Mouse (Mus musculus) megakaryocyte, embryonic 14.5 days (primary cell): Measurements from ENCODE around the gene Pamr1. TPM values are rescaled to one million over a fixed set of nuclear protein-coding genes. Genes with fewer than 3 reads are reported as not detected.

Experiments used
- H3K27me3 ChIP-seq: replicated peaks from 2 replicates; pipeline ENCODE3; 2012; ENCODE audit warnings: inconsistent platforms
- H3K36me3 ChIP-seq: replicated peaks from 2 replicates; pipeline ENCODE3; 2012; ENCODE audit warnings: low read length, inconsistent platforms, mixed read lengths
- H3K4me1 ChIP-seq: 2 replicates; pipeline ENCODE4 v1.6.1; 2012; ENCODE audit warnings: inconsistent platforms
- H3K4me3 ChIP-seq: replicated peaks from 2 replicates; pipeline ENCODE3; 2012; ENCODE audit warnings: moderate library complexity, mild to moderate bottlenecking, inconsistent platforms
- H3K9me3 ChIP-seq: 2 replicates; pipeline ENCODE4 v1.6.1; 2012; ENCODE audit warnings: inconsistent platforms
- FLI1 ChIP-seq: IDR thresholded peaks from 2 replicates; pipeline ENCODE4 v1.6.1; 2012; ENCODE audit warnings: low read length, inconsistent platforms, mixed read lengths
- GATA1 ChIP-seq: IDR thresholded peaks from 3 replicates; pipeline ENCODE4 v1.6.1; 2012; ENCODE audit warnings: mixed read lengths, low read length, inconsistent platforms, borderline replicate concordance
- polyA plus RNA-seq: library from polyadenylated mRNA; stranded (reverse); fragments of >175 nt; gene quantifications from 2 replicates; pipeline ENCODE4 v1.2.3, GENCODE M21; 2012; ENCODE audit warnings: low replicate concordance; ENCODE audit not compliant: insufficient read depth

Pamr1 gene
- polyA plus RNA-seq, 1 experiment: not detected

- H3K4me1 ChIP-seq: no peaks in the 10 kb centered on the region
- no peaks in the 10 kb centered on the region for H3K36me3 ChIP-seq
- no peak overlapping the region for H3K4me3 ChIP-seq
- peaks cover 38% of the 10 kb centered on the region for H3K27me3 ChIP-seq
- no peaks in the 10 kb centered on the region for H3K9me3 ChIP-seq
- TF ChIP-seq GATA1: no peak
- no peak for TF ChIP-seq FLI1
Observed at GRCm38 (mm10) chr2:102543961-102544719, 5.7 kb upstream of the Pamr1 start.

GRCm38 (mm10) chr2:102550910-102551582 is 1.2 kb downstream of the Pamr1 start:
- H3K27me3 ChIP-seq: peaks cover 46% of the 10 kb centered on the region
- TF ChIP-seq GATA1 (no peak), FLI1 (no peak)
- H3K4me1 ChIP-seq: peaks cover 7% of the 10 kb centered on the region; the same call in 1 of the 2 replicates
- H3K9me3 ChIP-seq: peaks cover 5% of the 10 kb centered on the region
- H3K4me3 ChIP-seq: no peak overlapping the region
- no peaks in the 10 kb centered on the region for H3K36me3 ChIP-seq

- no peak for TF ChIP-seq FLI1
- no peak for TF ChIP-seq GATA1
- Histone ChIP-seq H3K9me3 (peaks cover 5% of the 10 kb centered on the region), H3K27me3 (peaks cover 46% of the 10 kb centered on the region), H3K36me3 (no peaks in the 10 kb centered on the region), H3K4me1 (peaks cover 7% of the 10 kb centered on the region; the same call in 1 of the 2 replicates), H3K4me3 (no peak overlapping the region)
Observed at GRCm38 (mm10) chr2:102551594-102551993, 1.8 kb downstream of the Pamr1 start.

GRCm38 (mm10) chr2:102552095-102552537 is 2.3 kb downstream of the Pamr1 start:
- H3K4me1 ChIP-seq: peaks cover 7% of the 10 kb centered on the region; the same call in 1 of the 2 replicates
- no peak overlapping the region for H3K4me3 ChIP-seq
- peaks cover 5% of the 10 kb centered on the region for H3K9me3 ChIP-seq
- TF ChIP-seq FLI1 (no peak), GATA1 (no peak)
- no peaks in the 10 kb centered on the region for H3K36me3 ChIP-seq
- peaks cover 46% of the 10 kb centered on the region for H3K27me3 ChIP-seq

- TF ChIP-seq FLI1 (no peak), GATA1 (no peak)
- peaks cover 15% of the 10 kb centered on the region for H3K27me3 ChIP-seq
- H3K4me1 ChIP-seq: no peaks in the 10 kb centered on the region
- H3K4me3 ChIP-seq: no peak overlapping the region
- no peaks in the 10 kb centered on the region for H3K9me3 ChIP-seq
- H3K36me3 ChIP-seq: no peaks in the 10 kb centered on the region
Observed at GRCm38 (mm10) chr2:102557085-102557484, 7.3 kb downstream of the Pamr1 start.

- no peak for TF ChIP-seq FLI1
- TF ChIP-seq GATA1: no peak
- H3K4me1 ChIP-seq: no peaks in the 10 kb centered on the region
- H3K9me3 ChIP-seq: no peaks in the 10 kb centered on the region
- no peak overlapping the region for H3K4me3 ChIP-seq
- peaks cover 6% of the 10 kb centered on the region for H3K27me3 ChIP-seq
- no peaks in the 10 kb centered on the region for H3K36me3 ChIP-seq
Observed at GRCm38 (mm10) chr2:102558965-102559364, 9.2 kb downstream of the Pamr1 start.

- H3K4me1 ChIP-seq: no peaks in the 10 kb centered on the region
- H3K9me3 ChIP-seq: no peaks in the 10 kb centered on the region
- no peak for TF ChIP-seq GATA1
- TF ChIP-seq FLI1: no peak
Observed at GRCm38 (mm10) chr2:102563848-102564247, 14.0 kb downstream of the Pamr1 start.

GRCm38 (mm10) chr2:102579248-102579647 is 29.4 kb downstream of the Pamr1 start:
- H3K27me3 ChIP-seq: peaks cover 7% of the 10 kb centered on the region
- no peak overlapping the region for H3K4me3 ChIP-seq
- 0 out of 2 replicates have a peak, but pooled peaks cover 3% of the 10 kb centered on the region for H3K4me1 ChIP-seq
- H3K9me3 ChIP-seq: no peaks in the 10 kb centered on the region
- no peaks in the 10 kb centered on the region for H3K36me3 ChIP-seq
- TF ChIP-seq GATA1 (no peak), FLI1 (no peak)

More at GRCm38 (mm10) chr2:102563848-102564247, 14.0 kb downstream of the Pamr1 start:
- peaks cover 6% of the 10 kb centered on the region for H3K27me3 ChIP-seq
- H3K36me3 ChIP-seq: no peaks in the 10 kb centered on the region
- no peak overlapping the region for H3K4me3 ChIP-seq

- Histone ChIP-seq H3K36me3 (no peaks in the 10 kb centered on the region), H3K4me1 (peaks cover 19% of the 10 kb centered on the region), H3K27me3 (peaks cover 8% of the 10 kb centered on the region), H3K9me3 (no peaks in the 10 kb centered on the region), H3K4me3 (no peak overlapping the region)
- no peak for TF ChIP-seq GATA1
- no peak for TF ChIP-seq FLI1
Observed at GRCm38 (mm10) chr2:102589977-102590376, 40.2 kb downstream of the Pamr1 start.

GRCm38 (mm10) chr2:102594535-102594934 is 44.7 kb downstream of the Pamr1 start:
- Histone ChIP-seq H3K9me3 (no peaks in the 10 kb centered on the region), H3K4me1 (peaks cover 33% of the 10 kb centered on the region), H3K4me3 (no peak overlapping the region), H3K36me3 (no peaks in the 10 kb centered on the region), H3K27me3 (peaks cover 14% of the 10 kb centered on the region)
- TF ChIP-seq FLI1 (no peak), GATA1 (no peak)
